Mouse (Mus musculus) frontal cortex, postnatal 10 days (tissue): ENCODE data around the gene Ppp2r5c.

Source experiments
- DNase-seq, 2 experiments: peaks; one replicate each; pipeline ENCODE4 v3.0.0; 2022; ENCODE audit warnings: low spot score in 2 of 2, mixed read lengths in 1 of 2

The Ppp2r5c gene

GRCm38 (mm10) chr12:110446290-110447170, at the start of gene Ppp2r5c:
Gene Ppp2r5c (plus strand): TSS chr12:110447120.
- DNase-seq, result peak; percentile 90 to 93

- DNase-seq, result peak in 1 of 2 experiments; percentile 76
Measured at GRCm38 (mm10) chr12:110398351-110398750, 48.6 kb upstream of the Ppp2r5c start.

GRCm38 (mm10) chr12:110399161-110399560, 47.8 kb upstream of the Ppp2r5c start:
- no peak for DNase-seq

GRCm38 (mm10) chr12:110400936-110401335, 46.0 kb upstream of the Ppp2r5c start:
- DNase-seq, result no peak

GRCm38 (mm10) chr12:110401871-110402270, 45.0 kb upstream of the Ppp2r5c start:
- no peak for DNase-seq

- no peak for DNase-seq
Measured at GRCm38 (mm10) chr12:110416244-110416643, 30.7 kb upstream of the Ppp2r5c start.

GRCm38 (mm10) chr12:110417023-110417986, 29.6 kb upstream of the Ppp2r5c start:
- DNase-seq, result no peak

GRCm38 (mm10) chr12:110417987-110418734, 28.8 kb upstream of the Ppp2r5c start:
- DNase-seq, result no peak

GRCm38 (mm10) chr12:110418735-110419350, 28.1 kb upstream of the Ppp2r5c start:
- DNase-seq, result no peak

GRCm38 (mm10) chr12:110419879-110420278, 27.0 kb upstream of the Ppp2r5c start:
- DNase-seq, result no peak

- no peak for DNase-seq
Measured at GRCm38 (mm10) chr12:110421361-110421760, 25.6 kb upstream of the Ppp2r5c start.

- no peak for DNase-seq
Measured at GRCm38 (mm10) chr12:110424008-110424704, 22.8 kb upstream of the Ppp2r5c start.

- no peak for DNase-seq
Measured at GRCm38 (mm10) chr12:110426417-110427010, 20.4 kb upstream of the Ppp2r5c start.

- no peak for DNase-seq
Measured at GRCm38 (mm10) chr12:110429340-110429973, 17.5 kb upstream of the Ppp2r5c start.

GRCm38 (mm10) chr12:110429990-110430389, 16.9 kb upstream of the Ppp2r5c start:
- DNase-seq, result no peak

GRCm38 (mm10) chr12:110431805-110432204, 15.1 kb upstream of the Ppp2r5c start:
- DNase-seq, result no peak

- DNase-seq, result no peak
Measured at GRCm38 (mm10) chr12:110436638-110437366, 10.1 kb upstream of the Ppp2r5c start.

- no peak for DNase-seq
Measured at GRCm38 (mm10) chr12:110437367-110437703, 9.6 kb upstream of the Ppp2r5c start.

- DNase-seq, result no peak
Measured at GRCm38 (mm10) chr12:110438367-110438973, 8.4 kb upstream of the Ppp2r5c start.
